Mouse (Mus musculus): ENCODE results near the gene Rgsl1. TPM values are rescaled to one million over a fixed set of nuclear protein-coding genes. Genes with fewer than 3 reads are reported as not detected.
"Not testable (repeated sequence)": the region's sequence is repeated elsewhere in the genome, so short reads cannot be mapped to it uniquely, and the experiment has no call there.

Gene Rgsl1
- polyA plus RNA-seq, 1 experiment from 2014 or later: 0.05 TPM

DNA sequence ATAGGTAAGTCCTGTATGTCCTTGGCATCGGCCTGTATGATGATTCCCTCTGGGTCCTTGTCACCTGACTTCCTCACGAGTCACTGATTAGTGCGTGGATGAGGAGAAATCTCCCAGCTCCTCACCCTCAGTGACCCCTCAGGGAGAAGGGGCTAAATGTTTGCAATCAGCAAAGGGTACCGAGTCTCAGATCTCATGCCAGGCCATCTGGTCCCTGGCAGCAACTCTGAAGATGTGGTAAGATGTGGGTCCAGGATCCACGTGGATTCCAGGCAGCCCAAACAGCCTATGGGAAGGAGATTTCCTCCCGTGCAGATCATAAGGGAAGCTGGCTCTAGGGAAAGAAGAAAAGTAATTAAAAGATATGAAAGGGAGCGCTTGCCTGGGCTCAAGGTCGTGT lies 12.0 kb upstream of the Rgsl1 start:
- no peak overlapping the region for H3K4me3 ChIP-seq (ENCODE audit: low read depth, low read length)
- ATAC-seq (ENCODE audit: low FRiP score, low TSS enrichment): no peak
- TF ChIP-seq CTCF (IDR thresholded peaks at IDR 0.05; ENCODE audit: low read depth): no peak
- no peak for TF ChIP-seq EP300 (optimal IDR thresholded peaks at IDR 0.05)
- H3K4me1 ChIP-seq (replicated peaks; ENCODE audit: control insufficient read depth, insufficient read depth): no peaks in the 10 kb centered on the region
- H3K9me3 ChIP-seq (ENCODE audit: control insufficient read depth, low read length): no peaks in the 10 kb centered on the region
- H3K4me2 ChIP-seq (replicated peaks; ENCODE audit: low read depth): no peak overlapping the region
- H3K27ac ChIP-seq (replicated peaks): no peak overlapping the region
- DNase-seq (ENCODE audit: low spot score): no peak
- no peak overlapping the region for H3K9ac ChIP-seq (ENCODE audit: low read length)
- H3K27me3 ChIP-seq (ENCODE audit: control insufficient read depth, insufficient read depth, low read length): no peaks in the 10 kb centered on the region
- H3K36me3 ChIP-seq (ENCODE audit: control insufficient read depth, insufficient read depth, low read length): no peaks in the 10 kb centered on the region
- 72% methylated on average over 8 of the region's 8 CpGs for WGBS

DNA sequence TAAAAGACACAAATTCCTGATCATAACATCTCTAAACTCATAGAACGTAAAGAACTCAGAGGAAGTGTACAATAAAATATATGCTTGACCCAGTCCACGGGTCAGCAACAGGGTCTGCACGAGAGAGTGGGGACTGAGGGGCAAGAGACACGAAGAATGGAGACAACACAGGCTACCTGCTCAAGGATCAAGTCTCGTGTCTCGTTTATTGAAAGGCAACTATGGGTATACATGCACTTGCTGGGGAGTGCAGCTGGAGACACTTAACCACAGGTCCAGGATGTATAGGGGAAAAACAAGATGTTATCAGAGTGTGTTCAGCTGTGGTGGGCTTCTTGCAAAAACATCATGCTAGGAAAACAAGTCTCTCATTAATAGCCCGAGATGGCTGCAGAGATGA lies 8.8 kb upstream of the Rgsl1 start:
- WGBS: 71% methylated on average over 7 of the region's 7 CpGs
- H3K4me1 ChIP-seq (replicated peaks; ENCODE audit: control insufficient read depth, insufficient read depth); H3K27ac ChIP-seq (replicated peaks); DNase-seq (ENCODE audit: low spot score); H3K4me3 ChIP-seq (ENCODE audit: low read depth, low read length); H3K9ac ChIP-seq (ENCODE audit: low read length); H3K27me3 ChIP-seq (ENCODE audit: control insufficient read depth, insufficient read depth, low read length); ATAC-seq (ENCODE audit: low FRiP score, low TSS enrichment); H3K9me3 ChIP-seq (ENCODE audit: control insufficient read depth, low read length); H3K36me3 ChIP-seq (ENCODE audit: control insufficient read depth, insufficient read depth, low read length); H3K4me2 ChIP-seq (replicated peaks; ENCODE audit: low read depth): not testable (repeated sequence)

DNA sequence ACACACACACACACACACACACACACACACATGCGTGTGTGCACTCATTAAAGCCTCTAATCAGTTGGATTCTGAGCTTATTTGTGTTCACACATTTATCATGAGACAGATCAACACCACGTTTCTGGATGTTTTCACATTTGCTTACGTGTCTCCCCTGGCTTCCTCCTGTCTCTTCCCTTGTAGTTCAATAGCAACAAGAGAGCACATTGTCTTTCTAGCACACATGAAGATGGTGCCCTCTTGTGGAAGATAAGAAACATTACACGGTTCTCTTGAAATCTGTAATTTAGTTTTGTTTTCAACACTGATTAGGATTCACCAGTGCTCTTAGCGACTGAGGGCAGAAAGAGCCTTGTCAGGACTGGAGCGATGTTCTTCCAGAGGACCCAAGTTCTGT lies 2.9 kb upstream of the Rgsl1 start:
- TF ChIP-seq EP300 (optimal IDR thresholded peaks at IDR 0.05) (no peak), CTCF (IDR thresholded peaks at IDR 0.05; ENCODE audit: low read depth) (peak; percentile 92)
- Histone ChIP-seq H3K4me2 (replicated peaks; ENCODE audit: low read depth) (no peak overlapping the region), H3K9ac (ENCODE audit: low read length) (no peak overlapping the region), H3K27ac (replicated peaks) (no peak overlapping the region), H3K4me3 (ENCODE audit: low read depth, low read length) (no peak overlapping the region), H3K4me1 (replicated peaks; ENCODE audit: control insufficient read depth, insufficient read depth) (no peaks in the 10 kb centered on the region), H3K36me3 (ENCODE audit: control insufficient read depth, insufficient read depth, low read length) (no peaks in the 10 kb centered on the region), H3K27me3 (ENCODE audit: control insufficient read depth, insufficient read depth, low read length) (no peaks in the 10 kb centered on the region), H3K9me3 (ENCODE audit: control insufficient read depth, low read length) (no peaks in the 10 kb centered on the region)
- DNase-seq (ENCODE audit: low spot score): no peak
- ATAC-seq (ENCODE audit: low FRiP score, low TSS enrichment): peak; percentile 40; the same call in 1 of the 2 replicates
- 28% methylated on average over 6 of the region's 6 CpGs for WGBS

DNA sequence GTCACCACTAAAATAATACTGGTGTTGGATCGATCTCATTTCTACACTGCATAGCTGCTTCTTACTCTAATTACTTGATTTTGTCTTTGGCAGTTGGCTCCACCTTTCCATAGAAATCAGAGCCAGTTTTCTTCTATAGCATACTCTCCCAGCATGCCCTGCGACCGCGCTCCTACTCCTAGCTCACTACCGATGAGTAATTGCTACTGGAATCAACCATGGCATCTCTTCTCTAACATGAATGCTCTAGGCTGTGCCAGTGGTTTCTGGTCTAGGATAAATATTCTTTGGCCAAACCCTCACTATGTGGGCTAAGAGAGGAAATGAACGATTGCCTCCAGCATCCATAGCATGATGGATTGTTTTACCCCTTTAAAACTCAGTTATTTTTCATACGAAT lies 2.5 kb upstream of the Rgsl1 start:
- Histone ChIP-seq H3K4me1 (replicated peaks; ENCODE audit: control insufficient read depth, insufficient read depth) (no peaks in the 10 kb centered on the region), H3K27ac (replicated peaks) (no peak overlapping the region), H3K9me3 (ENCODE audit: control insufficient read depth, low read length) (no peaks in the 10 kb centered on the region), H3K4me2 (replicated peaks; ENCODE audit: low read depth) (no peak overlapping the region), H3K36me3 (ENCODE audit: control insufficient read depth, insufficient read depth, low read length) (no peaks in the 10 kb centered on the region), H3K9ac (ENCODE audit: low read length) (no peak overlapping the region), H3K4me3 (ENCODE audit: low read depth, low read length) (no peak overlapping the region), H3K27me3 (ENCODE audit: control insufficient read depth, insufficient read depth, low read length) (no peaks in the 10 kb centered on the region)
- TF ChIP-seq CTCF (IDR thresholded peaks at IDR 0.05; ENCODE audit: low read depth) (no peak), EP300 (optimal IDR thresholded peaks at IDR 0.05) (no peak)
- ATAC-seq (ENCODE audit: low FRiP score, low TSS enrichment) (no peak), DNase-seq (ENCODE audit: low spot score) (no peak)
- 77% methylated on average over 7 of the region's 7 CpGs for WGBS

DNA sequence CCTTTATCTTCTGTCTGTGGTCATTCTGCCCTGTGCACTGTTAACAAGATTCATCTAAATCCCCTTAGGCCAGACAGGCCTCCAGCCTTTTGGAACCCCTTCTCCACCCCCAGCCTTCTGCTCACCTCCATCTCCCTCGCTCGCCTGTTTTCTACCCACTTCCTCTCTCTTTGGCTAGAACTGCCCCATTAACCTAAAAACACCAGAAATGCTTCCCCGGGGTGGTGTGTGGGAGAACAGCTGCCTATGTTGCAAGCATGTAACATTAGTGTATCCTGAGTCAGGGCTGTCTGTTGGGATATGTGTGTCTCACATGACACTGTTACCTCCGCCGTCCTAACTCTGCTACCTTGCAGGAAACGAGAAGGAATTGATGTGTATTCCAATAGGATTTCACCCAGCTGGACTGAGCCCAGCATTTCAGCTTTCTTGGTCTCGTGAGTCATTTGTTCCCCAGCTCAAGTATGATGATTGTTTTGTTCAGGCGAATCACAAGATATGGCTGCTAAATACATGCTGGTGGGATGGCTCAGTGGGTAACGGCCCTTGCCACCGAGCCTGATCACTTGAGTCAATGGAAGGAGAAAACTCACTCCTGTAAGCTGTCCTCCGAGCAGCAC lies 1.7 kb downstream of the Rgsl1 start:
- Histone ChIP-seq H3K4me1 (replicated peaks; ENCODE audit: control insufficient read depth, insufficient read depth) (no peaks in the 10 kb centered on the region), H3K4me3 (ENCODE audit: low read depth, low read length) (no peak overlapping the region), H3K4me2 (replicated peaks; ENCODE audit: low read depth) (no peak overlapping the region), H3K9ac (ENCODE audit: low read length) (no peak overlapping the region), H3K27me3 (ENCODE audit: control insufficient read depth, insufficient read depth, low read length) (no peaks in the 10 kb centered on the region), H3K27ac (replicated peaks) (no peak overlapping the region), H3K9me3 (ENCODE audit: control insufficient read depth, low read length) (no peaks in the 10 kb centered on the region), H3K36me3 (ENCODE audit: control insufficient read depth, insufficient read depth, low read length) (no peaks in the 10 kb centered on the region)
- no peak for DNase-seq (ENCODE audit: low spot score)
- no peak for TF ChIP-seq EP300 (optimal IDR thresholded peaks at IDR 0.05)
- ATAC-seq (ENCODE audit: low FRiP score, low TSS enrichment): no peak
- WGBS: 79% methylated on average over 11 of the region's 11 CpGs

DNA sequence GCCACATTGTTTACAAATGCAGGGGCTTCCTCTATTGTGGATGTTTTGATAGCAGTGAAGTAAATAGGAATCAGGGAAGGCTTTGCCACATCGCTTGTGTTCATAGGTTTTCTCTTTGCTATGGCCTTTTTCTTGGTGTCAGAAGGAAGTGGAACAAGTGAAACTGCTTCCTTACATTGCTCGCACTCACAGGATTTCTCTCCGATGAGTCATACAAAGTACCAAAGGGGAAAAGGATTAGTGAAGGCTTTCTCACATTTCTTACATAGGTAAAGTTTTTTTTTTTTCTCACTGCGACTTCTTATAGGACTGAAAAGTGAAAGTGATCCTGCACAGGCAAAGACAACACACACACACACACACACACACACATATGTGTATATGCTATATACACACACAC lies 7.9 kb downstream of the Rgsl1 start:
- Histone ChIP-seq H3K9me3 (ENCODE audit: control insufficient read depth, low read length) (no peaks in the 10 kb centered on the region), H3K4me3 (ENCODE audit: low read depth, low read length) (no peak overlapping the region), H3K4me2 (replicated peaks; ENCODE audit: low read depth) (no peak overlapping the region), H3K4me1 (replicated peaks; ENCODE audit: control insufficient read depth, insufficient read depth) (no peaks in the 10 kb centered on the region), H3K36me3 (ENCODE audit: control insufficient read depth, insufficient read depth, low read length) (no peaks in the 10 kb centered on the region), H3K9ac (ENCODE audit: low read length) (no peak overlapping the region), H3K27ac (replicated peaks) (no peak overlapping the region), H3K27me3 (ENCODE audit: control insufficient read depth, insufficient read depth, low read length) (no peaks in the 10 kb centered on the region)
- 51% methylated on average over 4 of the region's 4 CpGs for WGBS
- TF ChIP-seq EP300 (optimal IDR thresholded peaks at IDR 0.05) (no peak), CTCF (IDR thresholded peaks at IDR 0.05; ENCODE audit: low read depth) (no peak)
- DNase-seq (ENCODE audit: low spot score): no peak
- ATAC-seq (ENCODE audit: low FRiP score, low TSS enrichment): no peak

All from stomach, postnatal 0 days (tissue).